Mouse (Mus musculus) kidney, embryonic 16.5 days (tissue): ENCODE measurements around the gene Vipas39. TPM values are rescaled to one million over a fixed set of nuclear protein-coding genes. Genes with fewer than 3 reads are reported as not detected.

Experiments
- ATAC-seq: fragments of 200-750 bp; cut with Nextera tagmentation; 2 replicates; pipeline ENCODE4 v1.8.0; 2017; ENCODE audit warnings: moderate TSS enrichment; ENCODE audit not compliant: low FRiP score, low TSS enrichment
- H3K27ac ChIP-seq: fragments of 300-500 bp; sonication (generic); 2 replicates; pipeline ENCODE4 v1.5.1; 2014; ENCODE audit warnings: low read length
- H3K27me3 ChIP-seq: fragments of 300-500 bp; sonication (generic); 2 replicates; pipeline ENCODE4 v1.6.1; 2014; ENCODE audit warnings: low read length, control low read depth, mixed read lengths; ENCODE audit not compliant: insufficient read depth
- H3K36me3 ChIP-seq: fragments of 300-500 bp; sonication (generic); 2 replicates; pipeline ENCODE4 v1.6.1; 2014; ENCODE audit warnings: low read length, control low read depth, mixed read lengths; ENCODE audit not compliant: insufficient read depth
- H3K4me1 ChIP-seq: fragments of 300-500 bp; sonication (generic); 2 replicates; pipeline ENCODE4 v1.6.1; 2014; ENCODE audit warnings: low read length, control low read depth, mixed read lengths; ENCODE audit not compliant: insufficient read depth
- H3K4me2 ChIP-seq: fragments of 300-500 bp; sonication (generic); replicated peaks from 2 replicates; pipeline ENCODE4 v1.6.1; 2014; ENCODE audit warnings: low read depth, low read length
- H3K4me3 ChIP-seq: fragments of 300-500 bp; sonication (generic); 2 replicates; pipeline ENCODE4 v1.5.1; 2014; ENCODE audit warnings: mild to moderate bottlenecking, low read length
- H3K9ac ChIP-seq: fragments of 300-500 bp; sonication (generic); replicated peaks from 2 replicates; pipeline ENCODE4 v1.6.1; 2014; ENCODE audit warnings: low read length
- H3K9me3 ChIP-seq: fragments of 300-500 bp; sonication (generic); 2 replicates; pipeline ENCODE4 v1.6.1; 2016; ENCODE audit warnings: low read length, control low read depth
- WGBS: fragments of 180-500 bp; shearing (Covaris S2); extraction: QIAGEN DNeasy Blood & Tissue Kit; methylation state at CpG from one replicate; pipeline ENCODE4 v1.1.7; 2014; 5-methylcytosine and 5-hydroxymethylcytosine counted together
- polyA plus RNA-seq: library from polyadenylated mRNA; unstranded; fragments of >200 nt; fragmentation: Nextera tagmentation; extraction: Ambion mirVana; gene quantifications from 2 replicates; pipeline ENCODE4 v1.2.1, GENCODE M21; 2015

The Vipas39 gene
- polyA plus RNA-seq, 1 experiment from 2014 or later = 53.7 TPM

GRCm38 (mm10) chr12:87274853-87275831, 9.1 kb upstream of the Vipas39 start:
- Histone ChIP-seq H3K4me2 (no peak overlapping the region), H3K27me3 (no peaks in the 10 kb centered on the region), H3K9ac (no peak overlapping the region), H3K27ac (no peak overlapping the region), H3K9me3 (no peaks in the 10 kb centered on the region), H3K4me3 (no peak overlapping the region), H3K36me3 (peaks cover 58% of the 10 kb centered on the region), H3K4me1 (peaks cover 19% of the 10 kb centered on the region)
- no peak for ATAC-seq
- 92% methylated on average over 9 of the region's 9 CpGs for WGBS

GRCm38 (mm10) chr12:87267682-87268081, 1.6 kb upstream of the Vipas39 start:
- H3K27ac ChIP-seq = no peak overlapping the region
- no peaks in the 10 kb centered on the region for H3K9me3 ChIP-seq
- WGBS = 26% methylated on average over 4 of the region's 4 CpGs
- peak overlapping the region; percentile 35 for H3K9ac ChIP-seq
- H3K4me3 ChIP-seq = peak overlapping the region; percentile 88
- no peak for ATAC-seq
- H3K4me1 ChIP-seq = peaks cover 14% of the 10 kb centered on the region
- peak overlapping the region; percentile 73 for H3K4me2 ChIP-seq
- H3K36me3 ChIP-seq = peaks cover 48% of the 10 kb centered on the region
- H3K27me3 ChIP-seq = no peaks in the 10 kb centered on the region

GRCm38 (mm10) chr12:87266827-87267603, 959 bp upstream of the Vipas39 start:
- Histone ChIP-seq H3K36me3 (peaks cover 46% of the 10 kb centered on the region), H3K4me2 (peak overlapping the region; percentile 73), H3K4me3 (peak overlapping the region; percentile 88), H3K27me3 (no peaks in the 10 kb centered on the region), H3K9ac (peak overlapping the region; percentile 88), H3K9me3 (no peaks in the 10 kb centered on the region), H3K27ac (peak overlapping the region; percentile 88), H3K4me1 (peaks cover 14% of the 10 kb centered on the region)
- under 1% methylated on average over 31 of the region's 31 CpGs for WGBS
- ATAC-seq = peak; percentile 75

- peaks cover 45% of the 10 kb centered on the region for H3K36me3 ChIP-seq
- peak overlapping the region; percentile 84 for H3K27ac ChIP-seq
- 12% methylated on average over 11 of the region's 11 CpGs for whole genome bisulfite sequencing
- ATAC-seq = no peak
- peak overlapping the region; percentile 88 for H3K4me3 ChIP-seq
- peak overlapping the region; percentile 94 for H3K9ac ChIP-seq
- no peaks in the 10 kb centered on the region for H3K27me3 ChIP-seq
- H3K9me3 ChIP-seq = no peaks in the 10 kb centered on the region
- H3K4me1 ChIP-seq = peaks cover 14% of the 10 kb centered on the region
- H3K4me2 ChIP-seq = peak overlapping the region; percentile 87
Measured at GRCm38 (mm10) chr12:87265444-87265843, 612 bp downstream of the Vipas39 start.

GRCm38 (mm10) chr12:87260562-87260961, 5.5 kb downstream of the Vipas39 start:
- Histone ChIP-seq H3K9ac (no peak overlapping the region), H3K4me2 (no peak overlapping the region), H3K4me1 (peaks cover 4% of the 10 kb centered on the region; the same call in 1 of the 2 replicates), H3K27ac (no peak overlapping the region), H3K27me3 (no peaks in the 10 kb centered on the region), H3K36me3 (peaks cover 57% of the 10 kb centered on the region), H3K9me3 (no peaks in the 10 kb centered on the region), H3K4me3 (no peak overlapping the region)
- 96% methylated on average over 8 of the region's 8 CpGs for WGBS
- no peak for ATAC-seq

- ATAC-seq = no peak
- H3K9ac ChIP-seq = no peak overlapping the region
- no peak overlapping the region for H3K4me3 ChIP-seq
- WGBS = over 99% methylated on average over 5 of the region's 5 CpGs
- no peaks in the 10 kb centered on the region for H3K4me1 ChIP-seq
- H3K4me2 ChIP-seq = no peak overlapping the region
- H3K9me3 ChIP-seq = no peaks in the 10 kb centered on the region
- no peak overlapping the region for H3K27ac ChIP-seq
- peaks cover 68% of the 10 kb centered on the region for H3K36me3 ChIP-seq
- no peaks in the 10 kb centered on the region for H3K27me3 ChIP-seq
Measured at GRCm38 (mm10) chr12:87256629-87257028, 9.4 kb downstream of the Vipas39 start.

- Histone ChIP-seq H3K4me1 (no peaks in the 10 kb centered on the region), H3K36me3 (peaks cover 77% of the 10 kb centered on the region), H3K9me3 (no peaks in the 10 kb centered on the region), H3K9ac (no peak overlapping the region), H3K4me3 (no peak overlapping the region), H3K4me2 (no peak overlapping the region), H3K27ac (no peak overlapping the region), H3K27me3 (no peaks in the 10 kb centered on the region)
- no peak for ATAC-seq
- 93% methylated on average over 6 of the region's 6 CpGs for WGBS
Measured at GRCm38 (mm10) chr12:87253878-87254277, 12.2 kb downstream of the Vipas39 start.

GRCm38 (mm10) chr12:87250161-87250560, 15.9 kb downstream of the Vipas39 start:
- Histone ChIP-seq H3K4me2 (no peak overlapping the region), H3K9me3 (no peaks in the 10 kb centered on the region), H3K27me3 (no peaks in the 10 kb centered on the region), H3K4me1 (no peaks in the 10 kb centered on the region), H3K9ac (no peak overlapping the region), H3K4me3 (no peak overlapping the region), H3K27ac (no peak overlapping the region), H3K36me3 (peaks cover 74% of the 10 kb centered on the region)
- ATAC-seq = no peak
- 95% methylated on average over 6 of the region's 6 CpGs for WGBS

GRCm38 (mm10) chr12:87238632-87239031, 27.4 kb downstream of the Vipas39 start, which contains the start of gene Noxred1:
TSS of gene Noxred1 (minus strand) at chr12:87238732.
- Histone ChIP-seq H3K9me3 (no peaks in the 10 kb centered on the region), H3K4me1 (no peaks in the 10 kb centered on the region), H3K27ac (no peak within 1 kb of the TSS), H3K27me3 (no peaks in the 10 kb centered on the region), H3K9ac (no peak within 1 kb of the TSS), H3K4me3 (no peak within 1 kb of the TSS), H3K36me3 (peaks cover 45% of the 10 kb centered on the region), H3K4me2 (no peak within 1 kb of the TSS)
- WGBS = 96% methylated on average over 1 of the region's 1 CpGs
- ATAC-seq = no peak
